Mouse (Mus musculus) thymus, adult 2 months (tissue): Measurements from ENCODE around the gene Pcbp3.

ENCODE experiments used
- CTCF ChIP-seq: fragments of 200-500 bp; IDR thresholded peaks from 2 replicates; pipeline ENCODE4 v1.5.1; 2012; ENCODE audit warnings: mild to moderate bottlenecking, control low read depth, low read length, moderate library complexity, borderline replicate concordance; ENCODE audit not compliant: control insufficient read depth, poor library complexity, insufficient read depth; ENCODE audit errors: extremely low read depth
- POLR2A ChIP-seq: fragments of 200-500 bp; IDR thresholded peaks from 2 replicates; pipeline ENCODE4 v1.6.1; 2012; ENCODE audit warnings: mild to moderate bottlenecking, low read length, control low read depth, moderate library complexity; ENCODE audit not compliant: control insufficient read depth, poor library complexity, insufficient read depth; ENCODE audit errors: extremely low read depth

GRCm38 (mm10) chr10:76816930-76817329 lies 144.8 kb downstream of the Pcbp3 start:
- TF ChIP-seq POLR2A: no peak
- no peak for TF ChIP-seq CTCF
